Mouse (Mus musculus) hindbrain, embryonic 16.5 days (tissue): Measurements from ENCODE around the gene Tk1. TPM values are rescaled to one million over a fixed set of nuclear protein-coding genes. Genes with fewer than 3 reads are reported as not detected.
A peak's percentile ranks its signal among the peaks of the same experiment; 100 is the strongest.

Experiments
- ATAC-seq: fragments of 200-750 bp; cut with Nextera tagmentation; 2 replicates; pipeline ENCODE4 v1.8.0; 2017; ENCODE audit warnings: moderate TSS enrichment, moderate library complexity
- H3K27ac ChIP-seq: fragments of 300-500 bp; sonication (generic); 2 replicates; pipeline ENCODE4 v1.5.1; 2014; ENCODE audit warnings: low read depth, mild to moderate bottlenecking, control low read depth, low read length, moderate library complexity
- H3K27me3 ChIP-seq: fragments of 300-500 bp; sonication (generic); replicated peaks from 2 replicates; pipeline ENCODE4 v1.6.1; 2014; ENCODE audit warnings: low read length; ENCODE audit not compliant: control insufficient read depth, insufficient read depth
- H3K36me3 ChIP-seq: fragments of 300-500 bp; sonication (generic); 2 replicates; pipeline ENCODE4 v1.6.1; 2014; ENCODE audit warnings: mild to moderate bottlenecking, low read length, moderate library complexity, mixed read lengths; ENCODE audit not compliant: control insufficient read depth, insufficient read depth
- H3K4me1 ChIP-seq: fragments of 300-500 bp; sonication (generic); 2 replicates; pipeline ENCODE4 v1.6.1; 2014; ENCODE audit warnings: low read depth, low read length; ENCODE audit not compliant: control insufficient read depth, insufficient read depth
- H3K4me2 ChIP-seq: fragments of 300-500 bp; sonication (generic); 2 replicates; pipeline ENCODE4 v1.6.1; 2014; ENCODE audit warnings: mild to moderate bottlenecking, low read length, control low read depth, moderate library complexity
- H3K4me3 ChIP-seq: fragments of 300-500 bp; sonication (generic); 2 replicates; pipeline ENCODE4 v1.5.1; 2014; ENCODE audit warnings: mild to moderate bottlenecking, low read length, control low read depth, moderate library complexity
- H3K9ac ChIP-seq: fragments of 300-500 bp; sonication (generic); 2 replicates; pipeline ENCODE4 v1.6.1; 2014; ENCODE audit warnings: low read depth, mild to moderate bottlenecking, control low read depth, low read length, moderate library complexity
- H3K9me3 ChIP-seq: fragments of 300-500 bp; sonication (generic); 2 replicates; pipeline ENCODE4 v1.6.1; 2014; ENCODE audit warnings: mild to moderate bottlenecking, low read length, moderate library complexity; ENCODE audit not compliant: control insufficient read depth
- WGBS: fragments of 180-500 bp; shearing (Covaris S2); extraction: QIAGEN DNeasy Blood & Tissue Kit; methylation state at CpG from one replicate; pipeline ENCODE4 v1.1.7; 2014; 5-methylcytosine and 5-hydroxymethylcytosine counted together
- polyA plus RNA-seq: library from polyadenylated mRNA; unstranded; fragments of >200 nt; fragmentation: Nextera tagmentation; extraction: Ambion mirVana; gene quantifications from 2 replicates; pipeline ENCODE4 v1.2.1, GENCODE M21; 2015

The Tk1 gene
- polyA plus RNA-seq, 1 experiment from 2014 or later, result 19.6 TPM

DNA sequence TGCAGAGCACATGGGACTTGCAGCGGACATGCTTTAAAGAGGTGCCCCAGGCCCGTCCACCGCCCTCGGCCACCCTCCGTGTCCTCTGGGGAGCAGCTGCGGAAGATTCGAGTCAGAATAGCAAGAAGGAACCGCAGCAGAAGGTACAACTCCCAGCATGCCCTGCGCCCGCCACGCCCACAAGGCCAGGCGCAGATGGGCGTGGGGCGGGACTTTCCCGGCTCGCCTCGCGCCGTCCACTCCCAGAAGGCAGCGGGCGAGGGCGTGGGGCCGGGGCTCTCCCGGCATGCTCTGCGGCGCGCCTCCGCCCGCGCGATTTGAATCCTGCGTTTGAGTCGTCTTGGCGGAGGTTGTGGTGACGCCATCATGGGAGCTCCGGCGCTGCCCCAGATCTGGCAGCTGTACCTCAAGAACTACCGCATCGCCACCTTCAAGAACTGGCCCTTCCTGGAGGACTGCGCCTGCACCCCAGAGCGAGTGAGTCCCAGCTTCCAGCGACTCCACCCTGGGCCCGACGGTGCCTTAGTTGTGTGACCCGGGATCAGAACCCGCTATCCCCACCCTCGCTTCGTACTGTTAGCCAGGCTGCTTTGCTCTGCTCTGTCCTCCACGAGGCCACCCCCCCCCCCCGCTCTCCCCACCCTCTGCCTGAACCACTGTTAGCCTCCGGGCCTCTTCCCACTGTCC is 23.2 kb upstream of the Tk1 start, which contains the start of gene Birc5:
Birc5 (plus strand) TSS at position 267 of the 687 bp plus-strand sequence.
- H3K27me3 ChIP-seq, result no peaks in the 10 kb centered on the region
- WGBS, result 0% methylated on average over 50 of the region's 51 CpGs
- H3K9me3 ChIP-seq, result no peaks in the 10 kb centered on the region
- peak; percentile 97 for ATAC-seq
- peak within 1 kb of the TSS; percentile 95 for H3K4me2 ChIP-seq
- peaks cover 12% of the 10 kb centered on the region for H3K4me1 ChIP-seq
- H3K36me3 ChIP-seq, result no peaks in the 10 kb centered on the region
- peak within 1 kb of the TSS; percentile 99 for H3K27ac ChIP-seq
- peak within 1 kb of the TSS; percentile 94 for H3K9ac ChIP-seq
- peak within 1 kb of the TSS; percentile 73 for H3K4me3 ChIP-seq

DNA sequence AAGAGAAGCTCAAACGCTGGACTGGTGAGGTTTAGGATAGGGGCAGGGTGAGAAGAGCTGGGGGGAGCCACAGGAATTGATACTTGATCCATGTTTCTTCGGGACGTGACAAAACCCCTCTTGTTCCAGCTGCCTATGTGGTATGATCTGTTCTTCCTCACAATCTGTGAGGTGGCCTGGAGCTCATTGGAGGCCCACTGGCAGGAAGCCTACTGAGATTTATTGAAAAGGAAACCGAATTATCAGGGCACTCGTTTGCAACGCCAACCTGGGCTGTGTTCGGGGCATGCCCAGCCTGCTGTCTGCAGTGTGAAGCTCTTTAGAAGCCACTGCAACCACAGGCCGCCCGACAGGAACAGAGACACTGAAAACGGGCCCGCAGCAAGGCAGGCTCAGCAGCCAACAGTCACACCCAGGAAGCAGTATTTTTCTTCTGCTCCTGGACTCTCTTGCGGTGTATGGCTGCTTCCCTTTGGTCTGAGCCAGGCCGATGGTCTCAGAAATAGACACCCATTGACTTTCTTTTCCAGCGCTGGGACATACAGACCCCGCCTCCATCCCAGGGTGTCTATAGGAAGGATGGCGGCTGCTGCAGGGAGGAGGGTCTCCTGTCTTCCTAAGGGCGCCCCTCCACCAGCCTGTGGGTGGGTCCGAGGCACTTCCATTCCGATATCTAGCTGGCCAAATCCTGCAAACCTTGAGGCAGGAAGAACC is 22.5 kb upstream of the Tk1 start:
- H3K27ac ChIP-seq, result peak overlapping the region; percentile 99
- peak overlapping the region; percentile 73 for H3K4me3 ChIP-seq
- no peaks in the 10 kb centered on the region for H3K9me3 ChIP-seq
- H3K9ac ChIP-seq, result peak overlapping the region; percentile 94
- peaks cover 12% of the 10 kb centered on the region for H3K4me1 ChIP-seq
- 9% methylated on average over 19 of the region's 19 CpGs for WGBS
- H3K36me3 ChIP-seq, result no peaks in the 10 kb centered on the region
- no peaks in the 10 kb centered on the region for H3K27me3 ChIP-seq
- ATAC-seq, result peak; percentile 91
- peak overlapping the region; percentile 95 for H3K4me2 ChIP-seq

DNA sequence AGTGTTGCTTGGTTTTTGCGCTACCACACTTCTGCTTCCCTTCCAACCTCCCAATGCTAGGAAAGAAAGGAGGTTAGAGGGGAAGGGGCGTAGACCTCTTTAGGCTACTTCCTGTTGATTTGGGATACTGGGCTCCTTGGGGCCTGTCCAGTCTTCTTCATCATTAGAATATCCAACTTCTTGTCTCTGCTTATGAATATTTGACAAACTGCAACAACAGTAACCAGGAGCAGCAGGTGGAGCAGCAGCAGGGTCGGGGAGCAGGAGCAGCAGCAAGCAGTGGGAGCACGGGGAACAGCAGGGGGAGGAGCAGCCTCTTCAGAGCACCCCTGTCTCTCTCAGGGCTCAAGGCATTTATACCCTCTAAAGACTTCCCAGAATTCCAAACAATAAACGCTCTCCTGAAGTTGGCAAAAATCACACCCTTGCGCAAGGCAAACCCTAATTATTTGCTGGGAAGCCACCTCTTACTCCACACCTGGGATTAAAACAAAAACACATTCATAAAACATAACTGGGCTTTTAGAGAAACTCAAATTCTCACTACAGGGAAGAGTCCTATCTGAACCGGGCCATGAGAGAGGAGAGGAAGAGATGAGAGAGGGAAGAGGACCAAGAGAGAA is 21.8 kb upstream of the Tk1 start:
- peak overlapping the region; percentile 95; the same call in 1 of the 2 replicates for H3K4me2 ChIP-seq
- H3K27me3 ChIP-seq, result no peaks in the 10 kb centered on the region
- ATAC-seq, result no peak
- H3K4me3 ChIP-seq, result no peak overlapping the region
- H3K9me3 ChIP-seq, result no peaks in the 10 kb centered on the region
- WGBS, result 85% methylated on average over 7 of the region's 7 CpGs
- peak overlapping the region; percentile 94 for H3K9ac ChIP-seq
- no peaks in the 10 kb centered on the region for H3K36me3 ChIP-seq
- peak overlapping the region; percentile 99; the same call in 1 of the 2 replicates for H3K27ac ChIP-seq
- peaks cover 12% of the 10 kb centered on the region for H3K4me1 ChIP-seq

DNA sequence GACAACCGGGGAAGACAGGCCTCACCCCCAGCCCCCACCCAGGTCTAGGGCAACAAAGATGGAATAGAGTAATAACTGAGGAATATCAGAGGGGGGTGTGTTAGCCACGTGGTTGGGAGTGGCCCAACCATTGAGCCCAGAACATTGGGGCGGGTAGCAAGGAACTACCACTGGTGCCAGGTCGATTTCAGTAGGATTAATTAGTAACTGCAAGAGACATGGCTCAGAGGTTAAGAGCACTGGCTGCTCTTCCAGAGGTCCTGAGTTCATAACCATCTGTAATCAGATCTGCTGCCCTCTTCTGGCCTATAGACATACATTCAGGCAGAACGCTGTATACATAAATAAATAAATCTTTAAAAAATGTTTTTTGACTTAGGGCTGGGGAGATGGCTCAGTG is 20.7 kb upstream of the Tk1 start:
- no peak overlapping the region for H3K4me3 ChIP-seq
- peaks cover 12% of the 10 kb centered on the region for H3K4me1 ChIP-seq
- H3K4me2 ChIP-seq, result no peak overlapping the region
- WGBS, result 55% methylated on average over 5 of the region's 5 CpGs
- no peak overlapping the region for H3K9ac ChIP-seq
- no peak overlapping the region for H3K27ac ChIP-seq
- no peaks in the 10 kb centered on the region for H3K9me3 ChIP-seq
- no peak for ATAC-seq
- no peaks in the 10 kb centered on the region for H3K27me3 ChIP-seq
- no peaks in the 10 kb centered on the region for H3K36me3 ChIP-seq

DNA sequence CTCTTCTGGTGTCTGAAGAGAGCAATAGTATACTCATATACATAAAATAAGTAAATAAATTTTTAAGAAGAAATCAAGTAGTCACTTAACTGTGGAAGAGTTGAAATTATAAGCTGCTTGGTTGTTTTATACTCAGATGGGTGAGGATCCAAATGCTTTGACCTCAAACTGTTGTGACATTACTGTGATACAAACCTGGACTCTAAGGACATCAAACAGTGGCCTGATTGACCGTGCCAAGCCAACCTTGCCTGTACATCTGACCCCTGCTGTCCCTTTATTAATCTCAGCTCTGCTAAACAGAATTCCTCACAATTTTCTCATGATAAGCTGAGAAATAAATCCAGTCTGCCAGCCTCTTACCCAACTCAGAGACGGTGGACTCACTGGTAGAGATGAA is 19.8 kb upstream of the Tk1 start:
- H3K9me3 ChIP-seq, result no peaks in the 10 kb centered on the region
- H3K4me3 ChIP-seq, result no peak overlapping the region
- H3K4me1 ChIP-seq, result peaks cover 12% of the 10 kb centered on the region
- WGBS, result 80% methylated on average over 2 of the region's 2 CpGs
- H3K9ac ChIP-seq, result no peak overlapping the region
- ATAC-seq, result no peak
- no peak overlapping the region for H3K27ac ChIP-seq
- no peak overlapping the region for H3K4me2 ChIP-seq
- no peaks in the 10 kb centered on the region for H3K36me3 ChIP-seq
- H3K27me3 ChIP-seq, result no peaks in the 10 kb centered on the region

DNA sequence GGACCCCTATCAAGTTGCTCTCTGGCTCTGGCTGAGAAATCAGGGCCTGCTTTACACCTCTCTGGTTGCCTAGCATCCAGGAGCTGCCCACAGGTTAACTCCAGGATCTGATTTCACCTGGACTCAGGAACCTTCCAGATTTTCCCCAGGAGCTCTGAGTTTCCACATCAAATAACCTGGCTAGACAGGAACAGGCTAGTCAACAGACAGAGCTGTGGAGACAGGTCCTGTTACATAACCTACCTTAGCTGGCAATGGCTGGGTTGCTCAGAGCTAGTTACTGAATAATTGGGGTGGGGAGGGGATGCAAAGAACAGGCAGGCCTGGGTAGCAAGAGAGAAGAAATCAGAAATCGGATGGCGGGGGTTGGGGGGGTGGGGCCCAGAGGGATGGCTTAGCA is 19.1 kb upstream of the Tk1 start:
- no peak overlapping the region for H3K4me3 ChIP-seq
- no peaks in the 10 kb centered on the region for H3K27me3 ChIP-seq
- H3K9ac ChIP-seq, result no peak overlapping the region
- H3K27ac ChIP-seq, result no peak overlapping the region
- peaks cover 12% of the 10 kb centered on the region for H3K4me1 ChIP-seq
- no peaks in the 10 kb centered on the region for H3K36me3 ChIP-seq
- H3K9me3 ChIP-seq, result no peaks in the 10 kb centered on the region
- 91% methylated on average over 2 of the region's 2 CpGs for WGBS
- ATAC-seq, result no peak
- no peak overlapping the region for H3K4me2 ChIP-seq

DNA sequence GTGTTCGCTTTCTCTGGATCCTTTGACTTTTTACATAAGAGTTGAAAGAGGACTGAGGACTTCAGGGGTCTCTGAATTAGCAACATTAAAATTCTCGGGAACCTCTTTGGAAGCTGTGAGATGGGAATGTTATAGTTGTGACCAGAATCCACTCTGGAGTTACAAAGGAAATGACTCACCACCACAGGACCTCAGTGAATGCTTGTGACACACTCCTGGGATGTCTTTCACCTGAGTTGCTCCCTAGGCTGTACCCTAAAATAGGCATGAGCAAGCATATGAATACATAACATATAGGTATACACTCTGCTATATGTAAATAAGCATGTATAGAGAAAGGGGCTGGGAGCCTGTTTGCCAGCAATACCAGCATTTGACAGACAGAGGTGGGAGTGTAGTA is 17.5 kb upstream of the Tk1 start:
- no peak overlapping the region for H3K9ac ChIP-seq
- H3K9me3 ChIP-seq, result no peaks in the 10 kb centered on the region
- H3K4me2 ChIP-seq, result no peak overlapping the region
- WGBS, result 85% methylated on average over 2 of the region's 2 CpGs
- H3K4me1 ChIP-seq, result peaks cover 5% of the 10 kb centered on the region
- ATAC-seq, result no peak
- no peak overlapping the region for H3K4me3 ChIP-seq
- no peak overlapping the region for H3K27ac ChIP-seq
- H3K27me3 ChIP-seq, result no peaks in the 10 kb centered on the region
- no peaks in the 10 kb centered on the region for H3K36me3 ChIP-seq

DNA sequence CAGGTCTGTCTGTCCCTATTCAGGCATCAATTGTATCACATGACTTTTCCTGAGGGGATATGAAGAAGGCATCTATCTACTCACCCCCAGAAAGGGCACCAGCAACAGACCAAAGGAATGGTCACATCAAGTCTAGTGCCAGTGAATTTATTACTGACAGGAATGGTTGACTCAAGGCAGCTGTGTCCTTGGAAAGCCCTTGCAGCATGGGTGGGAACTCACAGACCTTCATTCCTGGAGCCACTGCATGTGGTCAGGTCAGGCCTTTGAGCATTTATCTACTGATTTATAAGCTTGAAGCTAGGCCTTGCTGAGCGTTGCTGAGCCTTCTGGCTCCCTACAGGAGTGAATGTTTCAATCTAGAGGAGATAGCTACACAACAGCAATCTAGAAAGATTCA is 15.0 kb upstream of the Tk1 start:
- no peaks in the 10 kb centered on the region for H3K27me3 ChIP-seq
- H3K9me3 ChIP-seq, result no peaks in the 10 kb centered on the region
- H3K4me1 ChIP-seq, result no peaks in the 10 kb centered on the region
- H3K36me3 ChIP-seq, result no peaks in the 10 kb centered on the region
- no peak overlapping the region for H3K27ac ChIP-seq
- 48% methylated on average over 1 of the region's 1 CpGs for WGBS
- no peak for ATAC-seq
- H3K9ac ChIP-seq, result no peak overlapping the region
- no peak overlapping the region for H3K4me2 ChIP-seq
- no peak overlapping the region for H3K4me3 ChIP-seq

DNA sequence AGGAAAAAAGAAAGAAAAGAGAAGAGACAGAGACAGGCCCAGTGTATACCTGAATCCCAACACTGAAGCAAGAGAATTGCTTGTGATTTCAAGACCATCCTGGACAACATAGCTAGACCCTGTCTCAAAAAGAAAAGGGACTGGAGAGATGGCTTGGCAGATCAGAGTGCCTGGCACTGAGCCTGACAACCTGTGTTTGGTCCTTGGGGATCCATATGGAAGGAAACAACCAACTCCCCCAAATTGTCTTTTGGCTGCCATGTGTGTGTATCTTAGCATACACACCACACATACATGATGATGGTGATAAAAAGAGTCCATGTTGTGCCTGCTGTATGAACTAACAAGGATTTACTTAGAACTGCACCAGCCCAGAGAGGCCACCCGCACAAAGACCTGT is 13.1 kb upstream of the Tk1 start:
- Histone ChIP-seq H3K4me3 (no peak overlapping the region), H3K27me3 (no peaks in the 10 kb centered on the region), H3K9ac (no peak overlapping the region), H3K36me3 (no peaks in the 10 kb centered on the region), H3K27ac (no peak overlapping the region), H3K9me3 (no peaks in the 10 kb centered on the region), H3K4me2 (no peak overlapping the region), H3K4me1 (no peaks in the 10 kb centered on the region)
- 94% methylated on average over 1 of the region's 1 CpGs for WGBS
- ATAC-seq, result no peak
